22 mouse cellular contexts compared by ENCODE assay signal in genomic region chr1:155351527-155351926, GRCm38 (mm10).
DNase-seq lines count a peak whose midpoint lies in the region; ATAC-seq and TF ChIP-seq lines count a peak whose summit lies in the region.
"Had no signal": no experiment of that assay in that cellular context is flagged by ENCODE, and none has a peak within 500 bp of the region (broad histone marks: within the 10 kb centered on the region; RNA-seq: fewer than 3 reads in every experiment).

No protein-coding gene starts in this region.

- no peak for TF ChIP-seq EP300 in stomach, postnatal 0 days (optimal IDR thresholded peaks at IDR 0.05)

- no peak overlapping the region for H3K4me2 ChIP-seq in stomach, embryonic 14.5 days (replicated peaks; ENCODE audit: low read depth, low read length)
- no peak overlapping the region for H3K4me2 ChIP-seq in stomach, postnatal 0 days (replicated peaks; ENCODE audit: low read depth)
- peak overlapping the region; percentile 42 for H3K4me2 ChIP-seq in liver, embryonic 16.5 days (ENCODE audit: low read depth, low read length)
- H3K4me2 ChIP-seq: embryonic facial prominence, embryonic 15.5 days; heart, embryonic 15.5 days; hindbrain, embryonic 12.5 days; limb, embryonic 15.5 days; midbrain, embryonic 15.5 days had no signal

- TF ChIP-seq CTCF in stomach, postnatal 0 days (IDR thresholded peaks at IDR 0.05; ENCODE audit: low read depth), result no peak

- WGBS in stomach, embryonic 14.5 days, result 82% methylated on average over 4 of the region's 4 CpGs
- WGBS in stomach, postnatal 0 days, result 78% methylated on average over 4 of the region's 4 CpGs
- 17% methylated on average over 4 of the region's 4 CpGs for WGBS in liver, embryonic 16.5 days (ENCODE audit: insufficient replicate concordance)

- H3K36me3 ChIP-seq in stomach, embryonic 14.5 days (ENCODE audit: control insufficient read depth, insufficient read depth, low read length), result no peaks in the 10 kb centered on the region
- H3K36me3 ChIP-seq in stomach, postnatal 0 days (ENCODE audit: control insufficient read depth, insufficient read depth, low read length), result no peaks in the 10 kb centered on the region
- H3K36me3 ChIP-seq in liver, embryonic 16.5 days (ENCODE audit: control insufficient read depth, insufficient read depth), result no peaks in the 10 kb centered on the region
- H3K36me3 ChIP-seq: embryonic facial prominence, embryonic 15.5 days; heart, embryonic 15.5 days; hindbrain, embryonic 12.5 days; limb, embryonic 15.5 days; midbrain, embryonic 15.5 days had no signal

- ATAC-seq in stomach, embryonic 14.5 days (ENCODE audit: insufficient number of reproducible peaks, insufficient read depth, low FRiP score, low read depth), result peak; percentile 58; the same call in 1 of the 2 replicates
- no peak for ATAC-seq in stomach, postnatal 0 days (ENCODE audit: low FRiP score, low TSS enrichment)
- peak; percentile 76 for ATAC-seq in erythroblast, adult 5-6 weeks (replicated peaks; ENCODE audit: low FRiP score, poor library complexity, severe bottlenecking)
- peak; percentile 97 for ATAC-seq in liver, embryonic 16.5 days (ENCODE audit: low read depth)
- ATAC-seq: intestine, embryonic 16.5 days; midbrain, embryonic 15.5 days; Patski had no signal

- no peak for DNase-seq in stomach, postnatal 0 days (ENCODE audit: low spot score)
- DNase-seq in yolk sac, embryonic 10.5 days (ENCODE audit: low spot score), result peak; percentile 11
- DNase-seq in kidney, adult 9 months, result no peak
- no peak for DNase-seq in cerebellum, postnatal 14 days
- DNase-seq in ovary, postnatal 36 days (ENCODE audit: low spot score), result no peak
- DNase-seq: cerebellum, adult 11-12 months; gastrocnemius, postnatal 25 days; kidney, postnatal 25 days; lung, postnatal 14 days; right cerebral cortex, postnatal 14 days; thymus, postnatal 25 days had no signal

- no peak overlapping the region for H3K4me3 ChIP-seq in stomach, embryonic 14.5 days (ENCODE audit: low read depth, low read length)
- H3K4me3 ChIP-seq in stomach, postnatal 0 days (ENCODE audit: low read depth, low read length), result no peak overlapping the region
- no peak overlapping the region for H3K4me3 ChIP-seq in liver, embryonic 16.5 days (ENCODE audit: low read depth, low read length)
- H3K4me3 ChIP-seq: embryonic facial prominence, embryonic 15.5 days; heart, embryonic 15.5 days; hindbrain, embryonic 12.5 days; limb, embryonic 15.5 days; midbrain, embryonic 15.5 days had no signal

- H3K4me1 ChIP-seq in stomach, embryonic 14.5 days (ENCODE audit: control insufficient read depth, insufficient read depth, low read length), result no peaks in the 10 kb centered on the region
- H3K4me1 ChIP-seq in stomach, postnatal 0 days (replicated peaks; ENCODE audit: control insufficient read depth, insufficient read depth), result no peaks in the 10 kb centered on the region
- H3K4me1 ChIP-seq in liver, embryonic 16.5 days (ENCODE audit: control insufficient read depth, low read depth, low read length), result peaks cover 27% of the 10 kb centered on the region
- H3K4me1 ChIP-seq: embryonic facial prominence, embryonic 15.5 days; hindbrain, embryonic 12.5 days; limb, embryonic 15.5 days had no signal

- H3K27ac ChIP-seq in stomach, embryonic 14.5 days (ENCODE audit: low read length), result no peak overlapping the region
- H3K27ac ChIP-seq in stomach, postnatal 0 days (replicated peaks), result no peak overlapping the region
- H3K27ac ChIP-seq in liver, embryonic 16.5 days (ENCODE audit: low read length), result peak overlapping the region; percentile 79
- H3K27ac ChIP-seq: embryonic facial prominence, embryonic 15.5 days; heart, embryonic 15.5 days; hindbrain, embryonic 12.5 days; limb, embryonic 15.5 days; midbrain, embryonic 15.5 days had no signal

- H3K9ac ChIP-seq in stomach, embryonic 14.5 days (replicated peaks; ENCODE audit: low read depth, low read length), result no peak overlapping the region
- H3K9ac ChIP-seq in stomach, postnatal 0 days (ENCODE audit: low read length), result no peak overlapping the region
- peak overlapping the region; percentile 38 for H3K9ac ChIP-seq in liver, embryonic 16.5 days (ENCODE audit: low read depth, low read length)
- H3K9ac ChIP-seq: embryonic facial prominence, embryonic 15.5 days; heart, embryonic 15.5 days; hindbrain, embryonic 12.5 days; limb, embryonic 15.5 days; midbrain, embryonic 15.5 days had no signal

- no peaks in the 10 kb centered on the region for H3K9me3 ChIP-seq in stomach, embryonic 14.5 days (ENCODE audit: control insufficient read depth, low read depth, low read length)
- no peaks in the 10 kb centered on the region for H3K9me3 ChIP-seq in stomach, postnatal 0 days (ENCODE audit: control insufficient read depth, low read length)
- no peaks in the 10 kb centered on the region for H3K9me3 ChIP-seq in liver, embryonic 16.5 days (replicated peaks; ENCODE audit: control insufficient read depth, low read length)
- H3K9me3 ChIP-seq: embryonic facial prominence, embryonic 15.5 days; heart, embryonic 15.5 days; hindbrain, embryonic 12.5 days; limb, embryonic 15.5 days; midbrain, embryonic 15.5 days had no signal

- H3K27me3 ChIP-seq in stomach, embryonic 14.5 days (ENCODE audit: control insufficient read depth, insufficient read depth, low read length), result no peaks in the 10 kb centered on the region
- no peaks in the 10 kb centered on the region for H3K27me3 ChIP-seq in stomach, postnatal 0 days (ENCODE audit: control insufficient read depth, insufficient read depth, low read length)
- H3K27me3 ChIP-seq in liver, embryonic 16.5 days (ENCODE audit: control insufficient read depth, insufficient read depth, low read depth, low read length), result no peaks in the 10 kb centered on the region
- H3K27me3 ChIP-seq: CH12.LX; embryonic facial prominence, embryonic 15.5 days; heart, embryonic 15.5 days; hindbrain, embryonic 12.5 days; limb, embryonic 15.5 days; midbrain, embryonic 15.5 days; Patski had no signal
